Mouse (Mus musculus) cerebellum, postnatal 4 days (tissue): ENCODE measurements around the gene Ttll13.

ENCODE experiments used
- DNase-seq, 2 experiments: peaks; one replicate each; pipeline ENCODE4 v3.0.0; 2022; ENCODE audit warnings: low spot score in 2 of 2, mixed read lengths in 1 of 2

Ttll13 gene

GRCm38 (mm10) chr7:80246148-80246721 lies at the start of gene Ttll13:
Gene Ttll13 (plus strand): TSS chr7:80246376.
- DNase-seq, result peak; percentile 90 to 96

GRCm38 (mm10) chr7:80197371-80197770 lies 48.8 kb upstream of the Ttll13 start:
- no peak for DNase-seq

- DNase-seq, result peak; percentile 66 to 76
Observed at GRCm38 (mm10) chr7:80197941-80198778, 48.0 kb upstream of the Ttll13 start.

- no peak for DNase-seq
Observed at GRCm38 (mm10) chr7:80198863-80199262, 47.3 kb upstream of the Ttll13 start.

GRCm38 (mm10) chr7:80199286-80199685 lies 46.9 kb upstream of the Ttll13 start:
- no peak for DNase-seq

GRCm38 (mm10) chr7:80199851-80200587 lies 46.2 kb upstream of the Ttll13 start:
- no peak for DNase-seq

- DNase-seq, result no peak
Observed at GRCm38 (mm10) chr7:80200588-80200945, 45.6 kb upstream of the Ttll13 start.

GRCm38 (mm10) chr7:80200963-80201539 lies 45.1 kb upstream of the Ttll13 start:
- no peak for DNase-seq

- DNase-seq, result peak in 1 of 2 experiments; percentile 44
Observed at GRCm38 (mm10) chr7:80201888-80202540, 44.2 kb upstream of the Ttll13 start.

- no peak for DNase-seq
Observed at GRCm38 (mm10) chr7:80202961-80203360, 43.2 kb upstream of the Ttll13 start.

- DNase-seq, result no peak
Observed at GRCm38 (mm10) chr7:80203638-80204096, 42.5 kb upstream of the Ttll13 start.

- no peak for DNase-seq
Observed at GRCm38 (mm10) chr7:80204362-80204761, 41.8 kb upstream of the Ttll13 start.

- no peak for DNase-seq
Observed at GRCm38 (mm10) chr7:80204961-80205360, 41.2 kb upstream of the Ttll13 start.

GRCm38 (mm10) chr7:80205705-80206589 lies 40.2 kb upstream of the Ttll13 start:
- DNase-seq, result no peak

- DNase-seq, result no peak
Observed at GRCm38 (mm10) chr7:80207314-80207731, 38.9 kb upstream of the Ttll13 start.

- no peak for DNase-seq
Observed at GRCm38 (mm10) chr7:80208026-80208642, 38.0 kb upstream of the Ttll13 start.

- no peak for DNase-seq
Observed at GRCm38 (mm10) chr7:80208738-80209430, 37.3 kb upstream of the Ttll13 start.

- DNase-seq, result no peak
Observed at GRCm38 (mm10) chr7:80209669-80210068, 36.5 kb upstream of the Ttll13 start.

GRCm38 (mm10) chr7:80210982-80211381 lies 35.2 kb upstream of the Ttll13 start:
- no peak for DNase-seq
